Mouse (Mus musculus): ENCODE data around the gene Eefsec. TPM values are rescaled to one million over a fixed set of nuclear protein-coding genes. Genes with fewer than 3 reads are reported as not detected.

Gene Eefsec
- polyA plus RNA-seq (2014; fragmentation: Nextera tagmentation; extraction: Ambion mirVana), result 39.0 and 42.2 TPM in 2 replicates

GRCm38 (mm10) chr6:88446063-88447002 is at the start of gene Eefsec:
TSS of gene Eefsec (minus strand) at chr6:88446539.
- 0 out of 2 replicates have a peak within 1 kb of the TSS, but pooled peaks have one; percentile 34 for H3K27ac ChIP-seq (ENCODE audit: low read depth, low read length)
- no peaks in the 10 kb centered on the region for H3K9me3 ChIP-seq (ENCODE audit: control insufficient read depth, low read length)
- WGBS, result 1% methylated on average over 71 of the region's 72 CpGs
- DNase-seq (ENCODE audit: low spot score) (peak; percentile 88), ATAC-seq (ENCODE audit: insufficient read depth, low FRiP score, low TSS enrichment) (peak; percentile 92)
- H3K9ac ChIP-seq (ENCODE audit: low read length), result peak within 1 kb of the TSS; percentile 86
- no peaks in the 10 kb centered on the region for H3K36me3 ChIP-seq (ENCODE audit: control insufficient read depth, insufficient read depth, low read length)
- no peaks in the 10 kb centered on the region for H3K27me3 ChIP-seq (ENCODE audit: control insufficient read depth, insufficient read depth, low read length)
- H3K4me2 ChIP-seq (ENCODE audit: low read depth), result peak within 1 kb of the TSS; percentile 83
- H3K4me1 ChIP-seq (ENCODE audit: control insufficient read depth, insufficient read depth, low read length), result peaks cover 7% of the 10 kb centered on the region; the same call in 1 of the 2 replicates
- peak within 1 kb of the TSS; percentile 80 for H3K4me3 ChIP-seq (ENCODE audit: low read depth, low read length)

- H3K36me3 ChIP-seq (ENCODE audit: control insufficient read depth, insufficient read depth, low read length), result peaks cover 9% of the 10 kb centered on the region; the same call in 1 of the 2 replicates
- no peaks in the 10 kb centered on the region for H3K27me3 ChIP-seq (ENCODE audit: control insufficient read depth, insufficient read depth, low read length)
- no peak overlapping the region for H3K27ac ChIP-seq (ENCODE audit: low read depth, low read length)
- no peak overlapping the region for H3K4me3 ChIP-seq (ENCODE audit: low read depth, low read length)
- DNase-seq (ENCODE audit: low spot score), result no peak
- no peak for ATAC-seq (ENCODE audit: insufficient read depth, low FRiP score, low TSS enrichment)
- H3K9ac ChIP-seq (ENCODE audit: low read length), result no peak overlapping the region
- no peak overlapping the region for H3K4me2 ChIP-seq (ENCODE audit: low read depth)
- H3K9me3 ChIP-seq (ENCODE audit: control insufficient read depth, low read length), result no peaks in the 10 kb centered on the region
- WGBS, result 92% methylated on average over 6 of the region's 6 CpGs
- H3K4me1 ChIP-seq (ENCODE audit: control insufficient read depth, insufficient read depth, low read length), result no peaks in the 10 kb centered on the region
Measured at GRCm38 (mm10) chr6:88493712-88494111, 47.4 kb upstream of the Eefsec start.

- 94% methylated on average over 12 of the region's 12 CpGs for WGBS
- no peak overlapping the region for H3K4me3 ChIP-seq (ENCODE audit: low read depth, low read length)
- H3K9me3 ChIP-seq (ENCODE audit: control insufficient read depth, low read length), result no peaks in the 10 kb centered on the region
- no peaks in the 10 kb centered on the region for H3K27me3 ChIP-seq (ENCODE audit: control insufficient read depth, insufficient read depth, low read length)
- no peak for DNase-seq (ENCODE audit: low spot score)
- H3K4me1 ChIP-seq (ENCODE audit: control insufficient read depth, insufficient read depth, low read length), result no peaks in the 10 kb centered on the region
- H3K9ac ChIP-seq (ENCODE audit: low read length), result no peak overlapping the region
- H3K27ac ChIP-seq (ENCODE audit: low read depth, low read length), result no peak overlapping the region
- H3K36me3 ChIP-seq (ENCODE audit: control insufficient read depth, insufficient read depth, low read length), result peaks cover 11% of the 10 kb centered on the region
- ATAC-seq (ENCODE audit: insufficient read depth, low FRiP score, low TSS enrichment), result no peak
- no peak overlapping the region for H3K4me2 ChIP-seq (ENCODE audit: low read depth)
Measured at GRCm38 (mm10) chr6:88490629-88491354, 44.5 kb upstream of the Eefsec start.

GRCm38 (mm10) chr6:88489834-88490233 is 43.5 kb upstream of the Eefsec start:
- no peaks in the 10 kb centered on the region for H3K27me3 ChIP-seq (ENCODE audit: control insufficient read depth, insufficient read depth, low read length)
- no peak overlapping the region for H3K4me3 ChIP-seq (ENCODE audit: low read depth, low read length)
- no peak for DNase-seq (ENCODE audit: low spot score)
- H3K4me2 ChIP-seq (ENCODE audit: low read depth), result no peak overlapping the region
- H3K36me3 ChIP-seq (ENCODE audit: control insufficient read depth, insufficient read depth, low read length), result peaks cover 9% of the 10 kb centered on the region
- ATAC-seq (ENCODE audit: insufficient read depth, low FRiP score, low TSS enrichment), result no peak
- no peaks in the 10 kb centered on the region for H3K9me3 ChIP-seq (ENCODE audit: control insufficient read depth, low read length)
- H3K4me1 ChIP-seq (ENCODE audit: control insufficient read depth, insufficient read depth, low read length), result no peaks in the 10 kb centered on the region
- WGBS, result 91% methylated on average over 6 of the region's 6 CpGs
- no peak overlapping the region for H3K9ac ChIP-seq (ENCODE audit: low read length)
- no peak overlapping the region for H3K27ac ChIP-seq (ENCODE audit: low read depth, low read length)

GRCm38 (mm10) chr6:88489026-88489425 is 42.7 kb upstream of the Eefsec start:
- Histone ChIP-seq H3K4me1 (ENCODE audit: control insufficient read depth, insufficient read depth, low read length) (no peaks in the 10 kb centered on the region), H3K9me3 (ENCODE audit: control insufficient read depth, low read length) (no peaks in the 10 kb centered on the region), H3K9ac (ENCODE audit: low read length) (no peak overlapping the region), H3K4me2 (ENCODE audit: low read depth) (no peak overlapping the region), H3K27ac (ENCODE audit: low read depth, low read length) (no peak overlapping the region), H3K4me3 (ENCODE audit: low read depth, low read length) (no peak overlapping the region), H3K36me3 (ENCODE audit: control insufficient read depth, insufficient read depth, low read length) (peaks cover 9% of the 10 kb centered on the region), H3K27me3 (ENCODE audit: control insufficient read depth, insufficient read depth, low read length) (no peaks in the 10 kb centered on the region)
- ATAC-seq (ENCODE audit: insufficient read depth, low FRiP score, low TSS enrichment) (no peak), DNase-seq (ENCODE audit: low spot score) (no peak)
- 93% methylated on average over 7 of the region's 7 CpGs for WGBS

- H3K27me3 ChIP-seq (ENCODE audit: control insufficient read depth, insufficient read depth, low read length), result no peaks in the 10 kb centered on the region
- no peak overlapping the region for H3K9ac ChIP-seq (ENCODE audit: low read length)
- ATAC-seq (ENCODE audit: insufficient read depth, low FRiP score, low TSS enrichment) (no peak), DNase-seq (ENCODE audit: low spot score) (peak; percentile 34)
- H3K4me2 ChIP-seq (ENCODE audit: low read depth), result no peak overlapping the region
- 92% methylated on average over 8 of the region's 8 CpGs for WGBS
- H3K9me3 ChIP-seq (ENCODE audit: control insufficient read depth, low read length), result no peaks in the 10 kb centered on the region
- no peak overlapping the region for H3K4me3 ChIP-seq (ENCODE audit: low read depth, low read length)
- H3K36me3 ChIP-seq (ENCODE audit: control insufficient read depth, insufficient read depth, low read length), result peaks cover 9% of the 10 kb centered on the region
- H3K4me1 ChIP-seq (ENCODE audit: control insufficient read depth, insufficient read depth, low read length), result no peaks in the 10 kb centered on the region
- no peak overlapping the region for H3K27ac ChIP-seq (ENCODE audit: low read depth, low read length)
Measured at GRCm38 (mm10) chr6:88486893-88487292, 40.6 kb upstream of the Eefsec start.

- no peaks in the 10 kb centered on the region for H3K4me1 ChIP-seq (ENCODE audit: control insufficient read depth, insufficient read depth, low read length)
- no peaks in the 10 kb centered on the region for H3K9me3 ChIP-seq (ENCODE audit: control insufficient read depth, low read length)
- DNase-seq (ENCODE audit: low spot score), result no peak
- WGBS, result 93% methylated on average over 6 of the region's 6 CpGs
- H3K9ac ChIP-seq (ENCODE audit: low read length), result no peak overlapping the region
- no peak overlapping the region for H3K4me3 ChIP-seq (ENCODE audit: low read depth, low read length)
- H3K27me3 ChIP-seq (ENCODE audit: control insufficient read depth, insufficient read depth, low read length), result no peaks in the 10 kb centered on the region
- no peak for ATAC-seq (ENCODE audit: insufficient read depth, low FRiP score, low TSS enrichment)
- H3K4me2 ChIP-seq (ENCODE audit: low read depth), result no peak overlapping the region
- H3K36me3 ChIP-seq (ENCODE audit: control insufficient read depth, insufficient read depth, low read length), result peaks cover 6% of the 10 kb centered on the region
- H3K27ac ChIP-seq (ENCODE audit: low read depth, low read length), result no peak overlapping the region
Measured at GRCm38 (mm10) chr6:88485378-88485777, 39.0 kb upstream of the Eefsec start.

GRCm38 (mm10) chr6:88483913-88484312 is 37.6 kb upstream of the Eefsec start:
- DNase-seq (ENCODE audit: low spot score) (no peak), ATAC-seq (ENCODE audit: insufficient read depth, low FRiP score, low TSS enrichment) (no peak)
- Histone ChIP-seq H3K27me3 (ENCODE audit: control insufficient read depth, insufficient read depth, low read length) (no peaks in the 10 kb centered on the region), H3K36me3 (ENCODE audit: control insufficient read depth, insufficient read depth, low read length) (peaks cover 6% of the 10 kb centered on the region), H3K4me2 (ENCODE audit: low read depth) (no peak overlapping the region), H3K9me3 (ENCODE audit: control insufficient read depth, low read length) (no peaks in the 10 kb centered on the region), H3K4me1 (ENCODE audit: control insufficient read depth, insufficient read depth, low read length) (no peaks in the 10 kb centered on the region), H3K27ac (ENCODE audit: low read depth, low read length) (no peak overlapping the region), H3K9ac (ENCODE audit: low read length) (no peak overlapping the region), H3K4me3 (ENCODE audit: low read depth, low read length) (no peak overlapping the region)
